Mouse (Mus musculus) heart, postnatal 0 days (tissue): ENCODE measurements around the gene Celsr3.

Experiments
- CTCF ChIP-seq: IDR thresholded peaks from 2 replicates; pipeline ENCODE4 v1.5.1; 2016; ENCODE audit warnings: antibody characterized with exemption, control low read depth, low read depth
- EP300 ChIP-seq: IDR thresholded peaks from 2 replicates; pipeline ENCODE4 v1.6.1; 2016; ENCODE audit warnings: antibody characterized with exemption, low read depth

GRCm38 (mm10) chr9:108806831-108807230 lies 19.3 kb upstream of the Celsr3 start:
- TF ChIP-seq CTCF, result no peak
- TF ChIP-seq EP300, result no peak
